Mouse (Mus musculus) limb, embryonic 12.5 days (tissue): ENCODE data around the gene Igsf21. TPM values are rescaled to one million over a fixed set of nuclear protein-coding genes. Genes with fewer than 3 reads are reported as not detected.

Source experiments
- ATAC-seq: fragments of 200-750 bp; cut with Nextera tagmentation; 2 replicates; pipeline ENCODE4 v1.8.0; 2017; ENCODE audit warnings: low read depth, moderate TSS enrichment; ENCODE audit not compliant: insufficient number of reproducible peaks, insufficient read depth, low FRiP score, low TSS enrichment
- H3K27ac ChIP-seq: fragments of 300-500 bp; sonication (generic); 2 replicates; pipeline ENCODE4 v1.5.1; 2016; ENCODE audit warnings: mild to moderate bottlenecking, moderate library complexity
- H3K27me3 ChIP-seq: fragments of 300-500 bp; sonication (generic); 2 replicates; pipeline ENCODE4 v1.6.1; 2016; ENCODE audit warnings: mild to moderate bottlenecking, moderate library complexity
- H3K36me3 ChIP-seq: fragments of 300-500 bp; sonication (generic); 2 replicates; pipeline ENCODE4 v1.6.1; 2016; ENCODE audit warnings: mild to moderate bottlenecking, moderate library complexity
- H3K4me1 ChIP-seq: fragments of 300-500 bp; sonication (generic); replicated peaks from 2 replicates; pipeline ENCODE4 v1.6.1; 2016
- H3K4me2 ChIP-seq: fragments of 300-500 bp; sonication (generic); 2 replicates; pipeline ENCODE4 v1.6.1; 2016; ENCODE audit warnings: mild to moderate bottlenecking, moderate library complexity
- H3K4me3 ChIP-seq: fragments of 300-500 bp; sonication (generic); replicated peaks from 2 replicates; pipeline ENCODE4 v1.5.1; 2016; ENCODE audit warnings: mild to moderate bottlenecking
- H3K9ac ChIP-seq: fragments of 300-500 bp; sonication (generic); replicated peaks from 2 replicates; pipeline ENCODE4 v1.6.1; 2016; ENCODE audit warnings: mild to moderate bottlenecking, moderate library complexity
- H3K9me3 ChIP-seq: fragments of 300-500 bp; sonication (generic); 2 replicates; pipeline ENCODE4 v1.6.1; 2016; ENCODE audit warnings: mild to moderate bottlenecking, moderate library complexity
- WGBS: fragments of 180-500 bp; shearing (Covaris S2); methylation state at CpG from one replicate; pipeline ENCODE4 v1.1.7; 2016; 5-methylcytosine and 5-hydroxymethylcytosine counted together
- polyA plus RNA-seq: library from polyadenylated mRNA; unstranded; fragments of >200 nt; fragmentation: Nextera tagmentation; extraction: Ambion mirVana; gene quantifications from 2 replicates; pipeline ENCODE4 v1.2.1, GENCODE M21; 2016

Igsf21 gene
- polyA plus RNA-seq, 1 experiment from 2014 or later = not detected

DNA sequence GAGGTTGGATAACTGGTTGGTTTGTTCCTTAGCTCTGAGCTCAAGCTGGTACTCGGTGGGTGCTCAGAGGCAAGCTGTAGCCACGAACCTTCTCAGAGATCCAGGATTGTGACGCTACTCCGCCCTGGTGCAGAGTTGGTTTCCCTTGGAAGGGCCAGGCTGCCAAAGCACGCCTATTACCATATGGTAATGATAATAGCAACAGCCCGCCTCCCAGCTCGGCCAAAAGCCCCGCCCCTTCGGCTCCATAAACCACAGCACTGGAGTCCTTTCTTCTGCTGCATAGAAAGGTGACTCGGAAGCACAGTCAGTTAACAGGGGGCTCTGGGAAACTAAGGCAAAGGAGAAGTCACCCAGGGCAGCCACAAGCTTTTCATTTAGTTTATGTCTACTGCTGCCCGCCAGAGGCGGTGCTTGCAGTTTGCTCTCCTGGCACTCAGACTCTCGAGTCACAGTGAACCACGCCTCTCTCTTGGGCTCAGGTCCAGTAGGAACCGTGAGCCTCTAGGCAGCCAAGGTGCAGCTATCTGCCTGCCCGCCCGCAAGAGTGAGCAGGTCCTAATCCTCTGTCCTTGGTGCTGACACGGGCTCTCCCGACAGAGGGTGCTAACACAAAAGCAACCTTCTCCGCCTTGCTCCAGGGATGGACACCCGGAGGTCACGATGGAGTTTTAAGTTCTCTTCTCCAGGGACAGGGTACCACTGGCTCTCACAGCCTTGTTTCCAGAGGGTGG is 2.6 kb upstream of the Igsf21 start:
- Histone ChIP-seq H3K4me3 (no peak overlapping the region), H3K9ac (no peak overlapping the region), H3K27me3 (peaks cover 73% of the 10 kb centered on the region), H3K4me2 (no peak overlapping the region), H3K9me3 (no peaks in the 10 kb centered on the region), H3K27ac (no peak overlapping the region), H3K36me3 (no peaks in the 10 kb centered on the region), H3K4me1 (peaks cover 15% of the 10 kb centered on the region)
- WGBS = 8% methylated on average over 22 of the region's 22 CpGs
- ATAC-seq = no peak

DNA sequence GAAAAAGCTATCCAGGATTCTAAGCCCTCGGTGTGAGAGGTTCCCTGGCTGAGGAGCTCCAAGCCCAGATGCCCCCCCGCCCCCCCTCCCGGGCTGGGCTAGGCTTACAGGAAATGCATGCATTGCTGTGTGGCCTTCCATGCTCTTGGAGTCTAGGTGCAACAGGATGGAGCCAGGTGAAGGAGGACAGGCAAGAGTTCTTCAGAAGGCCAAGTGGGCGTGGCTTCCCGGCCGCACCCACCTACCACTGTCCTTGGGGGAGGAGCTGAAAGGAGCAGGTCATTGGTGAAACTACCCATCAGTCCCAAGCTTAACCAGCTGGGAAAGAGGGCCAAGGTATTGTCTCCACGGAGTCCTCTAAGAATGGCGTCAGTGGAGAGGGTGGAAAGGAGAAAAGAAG is 1.8 kb upstream of the Igsf21 start:
- Histone ChIP-seq H3K27ac (no peak overlapping the region), H3K9ac (no peak overlapping the region), H3K4me1 (peaks cover 15% of the 10 kb centered on the region), H3K36me3 (no peaks in the 10 kb centered on the region), H3K27me3 (peaks cover 81% of the 10 kb centered on the region), H3K4me2 (no peak overlapping the region), H3K9me3 (no peaks in the 10 kb centered on the region), H3K4me3 (no peak overlapping the region)
- no peak for ATAC-seq
- 6% methylated on average over 8 of the region's 8 CpGs for WGBS

DNA sequence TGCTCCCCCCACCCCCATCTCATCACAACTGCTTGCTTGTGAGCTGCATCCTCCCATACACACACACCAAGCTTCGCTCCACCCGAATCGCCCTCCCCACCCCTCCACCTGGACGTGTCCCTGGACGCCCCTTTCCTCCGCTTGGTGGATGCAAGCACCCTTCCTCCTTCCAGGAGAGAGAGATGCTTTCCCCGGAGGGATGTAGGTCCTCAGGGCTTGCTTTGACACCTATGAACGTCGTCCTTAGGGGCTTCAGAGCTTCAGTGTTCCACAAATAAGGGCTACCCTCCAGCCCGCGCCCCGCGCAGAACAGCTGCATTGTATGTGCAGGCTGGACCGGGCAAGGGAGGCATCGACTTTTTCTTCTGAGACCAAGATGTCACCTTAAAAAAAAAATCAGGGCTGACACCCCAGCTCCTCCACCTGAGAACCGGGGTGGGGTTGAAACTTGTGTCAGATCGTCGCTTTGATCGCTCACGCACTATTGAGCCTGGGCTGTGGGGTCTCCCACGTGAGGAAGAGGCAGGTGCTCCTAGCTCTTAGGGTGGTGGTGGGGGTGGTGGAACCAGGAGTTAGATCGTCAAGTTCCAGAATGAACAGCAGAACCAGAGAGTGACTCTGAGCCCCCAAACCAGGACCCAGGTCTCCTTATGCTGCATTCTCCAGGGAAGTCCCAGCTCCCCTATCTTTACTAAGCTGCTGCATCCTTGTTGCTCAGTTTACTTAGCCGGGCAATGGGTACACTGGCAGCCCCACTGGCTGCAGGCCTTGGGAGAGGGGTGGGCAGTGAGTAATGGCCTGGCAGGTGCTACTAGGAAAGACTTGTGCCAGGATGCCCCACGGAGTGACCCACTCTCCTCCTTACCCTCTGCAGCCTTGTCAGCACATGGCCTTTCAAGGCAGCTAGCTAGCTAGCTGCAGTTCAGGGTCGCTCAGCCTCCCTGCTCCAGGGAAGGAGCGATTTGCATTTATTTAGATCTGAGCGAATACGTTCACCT is 721 bp upstream of the Igsf21 start:
- H3K9me3 ChIP-seq = no peaks in the 10 kb centered on the region
- WGBS = 11% methylated on average over 28 of the region's 28 CpGs
- peaks cover 92% of the 10 kb centered on the region for H3K27me3 ChIP-seq
- peak overlapping the region; percentile 34 for H3K4me3 ChIP-seq
- no peak overlapping the region for H3K27ac ChIP-seq
- H3K4me2 ChIP-seq = peak overlapping the region; percentile 56
- ATAC-seq = no peak
- no peaks in the 10 kb centered on the region for H3K36me3 ChIP-seq
- H3K4me1 ChIP-seq = peaks cover 15% of the 10 kb centered on the region
- no peak overlapping the region for H3K9ac ChIP-seq

DNA sequence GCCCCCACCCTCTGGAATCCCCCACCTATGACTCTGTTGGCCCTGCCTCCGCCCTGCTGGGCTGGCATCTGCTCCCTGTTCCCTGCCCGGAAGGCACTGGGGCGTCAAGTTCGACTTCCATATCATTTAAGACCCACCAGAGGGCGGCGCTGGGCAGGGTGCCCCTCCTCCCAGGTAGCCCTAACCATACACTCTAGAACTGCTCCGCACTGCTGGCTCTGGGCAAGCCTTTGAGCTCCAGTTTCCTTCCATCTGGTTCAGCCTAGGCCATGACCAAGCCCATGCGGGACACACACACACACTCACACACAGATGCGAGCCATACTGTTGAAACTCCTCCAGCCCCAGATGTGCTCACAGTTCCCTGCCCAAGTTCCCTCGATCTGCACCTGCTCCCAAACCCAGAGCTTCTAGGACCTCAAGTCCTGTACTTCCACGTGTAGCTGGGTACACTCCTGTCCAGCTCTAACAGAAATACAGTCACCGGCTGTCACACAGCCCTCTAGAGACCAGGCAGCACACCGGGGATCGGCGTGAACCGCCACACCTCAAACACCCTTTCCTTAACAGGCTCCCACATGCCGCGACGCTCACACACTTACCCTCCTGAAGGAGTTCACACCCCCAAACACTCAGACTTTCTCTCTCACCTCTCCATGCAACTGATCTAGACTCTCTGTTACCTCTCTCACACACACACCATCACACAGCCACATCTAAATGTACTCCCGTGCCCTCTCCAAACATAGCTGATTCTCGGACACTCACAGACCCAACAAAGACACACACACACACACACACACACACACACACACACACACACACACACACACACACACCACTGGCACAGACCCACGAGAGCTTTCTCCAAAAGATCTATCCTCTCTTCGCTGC is 1.1 kb downstream of the Igsf21 start:
- 4% methylated on average over 20 of the region's 23 CpGs for WGBS
- Histone ChIP-seq H3K4me3 (peak overlapping the region; percentile 34), H3K27ac (no peak overlapping the region), H3K9ac (no peak overlapping the region), H3K36me3 (no peaks in the 10 kb centered on the region), H3K27me3 (peaks cover 100% of the 10 kb centered on the region), H3K4me2 (peak overlapping the region; percentile 56), H3K9me3 (no peaks in the 10 kb centered on the region), H3K4me1 (peaks cover 15% of the 10 kb centered on the region)
- ATAC-seq = no peak

DNA sequence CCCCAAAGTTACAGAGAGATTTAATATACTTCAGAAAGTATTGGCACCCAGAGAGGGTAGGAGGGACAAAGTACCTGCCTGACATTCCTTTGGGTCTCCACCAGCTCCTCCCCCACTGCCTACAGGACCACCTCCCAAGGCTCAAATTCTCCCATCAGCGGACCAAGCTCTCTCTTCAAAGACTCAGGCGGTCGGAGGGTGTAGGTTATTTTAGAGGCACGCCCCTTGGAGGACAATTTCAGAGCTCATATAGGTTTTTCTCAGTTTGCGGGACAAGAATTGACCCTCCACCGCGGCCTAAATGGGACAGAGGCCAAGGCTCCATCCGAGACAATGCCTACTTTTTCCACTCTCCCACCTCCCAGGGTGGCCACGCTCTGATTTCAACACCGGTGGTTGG is 1.7 kb downstream of the Igsf21 start:
- H3K27ac ChIP-seq = no peak overlapping the region

DNA sequence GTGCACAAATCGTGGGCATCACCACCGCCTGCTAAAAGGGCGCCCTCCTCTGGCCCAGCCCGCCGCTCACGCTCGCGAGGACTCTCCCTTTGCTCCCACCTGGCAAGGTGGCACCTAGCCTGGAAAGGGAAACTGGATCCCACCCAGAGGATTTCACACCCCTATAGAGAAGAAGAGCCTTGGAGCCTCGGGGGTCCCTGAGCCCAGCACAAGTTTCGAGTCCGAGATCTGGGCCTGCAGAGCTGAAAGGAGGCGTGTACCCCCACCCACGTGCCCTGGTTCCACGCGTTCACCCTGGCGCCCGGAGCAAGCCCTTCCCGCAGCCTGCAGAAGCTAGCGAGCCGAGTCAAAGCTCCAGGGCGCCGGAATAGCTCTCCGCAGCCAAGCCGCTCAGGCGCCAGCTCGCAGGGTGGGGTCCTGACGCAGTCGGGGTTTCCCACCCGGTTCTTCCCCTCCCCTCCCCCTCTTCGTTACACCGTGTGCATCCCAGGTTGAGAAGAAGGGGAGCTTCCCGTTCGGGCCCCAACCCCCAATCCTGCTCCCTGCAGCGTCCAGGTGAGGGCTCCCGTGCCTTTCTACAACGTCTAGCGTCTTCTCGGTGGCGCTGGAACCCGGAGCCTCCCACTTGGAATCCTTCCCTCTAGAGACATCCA is 2.3 kb downstream of the Igsf21 start:
- no peaks in the 10 kb centered on the region for H3K9me3 ChIP-seq
- H3K27ac ChIP-seq = no peak overlapping the region
- 1% methylated on average over 40 of the region's 40 CpGs for WGBS
- H3K4me1 ChIP-seq = peaks cover 15% of the 10 kb centered on the region
- peaks cover 95% of the 10 kb centered on the region for H3K27me3 ChIP-seq
- H3K4me3 ChIP-seq = no peak overlapping the region
- no peaks in the 10 kb centered on the region for H3K36me3 ChIP-seq
- ATAC-seq = no peak
- no peak overlapping the region for H3K4me2 ChIP-seq
- H3K9ac ChIP-seq = no peak overlapping the region

More for the DNA sequence above, 1.7 kb downstream of the Igsf21 start:
- H3K4me3 ChIP-seq = no peak overlapping the region
- H3K36me3 ChIP-seq = no peaks in the 10 kb centered on the region
- no peak overlapping the region for H3K9ac ChIP-seq
- no peak for ATAC-seq
- H3K27me3 ChIP-seq = peaks cover 100% of the 10 kb centered on the region
- no peak overlapping the region for H3K4me2 ChIP-seq
- WGBS = 3% methylated on average over 10 of the region's 10 CpGs
- H3K9me3 ChIP-seq = no peaks in the 10 kb centered on the region
- H3K4me1 ChIP-seq = peaks cover 15% of the 10 kb centered on the region

DNA sequence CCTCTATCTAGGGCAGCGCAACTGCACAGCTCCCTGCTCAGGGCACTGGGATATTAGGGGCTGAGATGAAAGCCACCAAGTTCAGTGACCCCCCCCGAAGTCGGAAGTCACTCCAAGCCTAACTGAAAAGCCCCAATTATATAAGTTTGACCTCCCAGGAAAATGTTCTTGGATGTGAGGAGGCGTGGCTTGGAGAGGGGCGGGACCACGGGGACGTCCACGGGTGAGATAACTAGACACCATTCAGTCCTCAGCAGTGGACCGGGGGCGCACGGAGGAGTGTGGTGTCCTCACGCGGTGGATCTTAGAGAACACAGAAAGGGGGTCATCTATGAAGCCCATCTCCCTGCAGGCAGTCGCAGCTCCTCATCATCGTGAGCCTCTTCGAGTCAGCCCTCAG is 3.4 kb downstream of the Igsf21 start:
- Histone ChIP-seq H3K27ac (no peak overlapping the region), H3K4me1 (peaks cover 15% of the 10 kb centered on the region), H3K4me2 (no peak overlapping the region), H3K9me3 (no peaks in the 10 kb centered on the region), H3K4me3 (no peak overlapping the region), H3K9ac (no peak overlapping the region), H3K36me3 (no peaks in the 10 kb centered on the region), H3K27me3 (peaks cover 90% of the 10 kb centered on the region)
- WGBS = 12% methylated on average over 16 of the region's 16 CpGs
- ATAC-seq = no peak

DNA sequence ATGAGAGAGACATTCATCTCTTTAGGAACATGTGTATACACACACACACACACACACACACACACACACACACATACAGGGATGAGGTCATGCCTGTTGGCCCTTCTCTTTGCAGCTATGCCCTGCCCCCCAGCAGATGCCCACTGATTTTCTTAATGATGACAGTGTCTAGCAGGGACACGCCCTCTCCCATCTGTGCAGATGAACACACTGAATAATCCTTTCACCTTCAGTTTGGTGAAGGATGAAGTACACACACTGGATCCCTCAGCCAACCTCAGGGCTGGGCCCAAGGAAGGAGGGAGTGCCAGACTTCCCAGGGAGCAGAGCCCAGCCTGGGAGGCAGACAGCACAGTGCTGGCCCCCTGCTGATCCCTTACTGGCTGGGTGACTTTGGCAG is 4.3 kb downstream of the Igsf21 start:
- no peak overlapping the region for H3K9ac ChIP-seq
- peaks cover 15% of the 10 kb centered on the region for H3K4me1 ChIP-seq
- peaks cover 87% of the 10 kb centered on the region for H3K27me3 ChIP-seq
- no peak overlapping the region for H3K4me2 ChIP-seq
- H3K9me3 ChIP-seq = no peaks in the 10 kb centered on the region
- H3K36me3 ChIP-seq = no peaks in the 10 kb centered on the region
- H3K27ac ChIP-seq = no peak overlapping the region
- 67% methylated on average over 1 of the region's 1 CpGs for WGBS
- H3K4me3 ChIP-seq = no peak overlapping the region
- no peak for ATAC-seq

DNA sequence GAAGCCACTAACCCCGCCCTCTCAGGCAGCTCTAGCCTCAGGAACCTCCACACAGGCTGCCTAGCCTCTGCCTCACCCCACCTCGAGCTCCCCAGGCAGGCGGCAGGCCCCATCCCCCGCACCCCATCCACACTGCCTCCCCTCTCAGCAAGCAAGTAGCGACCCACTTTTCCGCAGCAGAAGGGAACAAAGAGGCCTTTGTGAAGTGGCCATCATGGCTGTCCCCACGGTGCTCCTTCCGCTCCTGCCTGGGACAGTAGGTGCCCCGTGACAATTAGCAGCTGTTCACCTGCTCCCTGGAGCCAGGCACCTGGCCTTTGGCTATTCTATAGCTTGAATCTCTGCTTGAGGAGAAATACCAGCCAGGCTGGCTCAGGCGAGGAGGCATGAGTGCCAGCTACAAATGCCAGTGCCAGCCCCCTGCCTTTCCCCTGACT is 9.3 kb downstream of the Igsf21 start:
- no peaks in the 10 kb centered on the region for H3K36me3 ChIP-seq
- H3K4me1 ChIP-seq = no peaks in the 10 kb centered on the region
- peaks cover 52% of the 10 kb centered on the region for H3K27me3 ChIP-seq
- no peak overlapping the region for H3K4me2 ChIP-seq
- 24% methylated on average over 10 of the region's 10 CpGs for WGBS
- no peak for ATAC-seq
- H3K9ac ChIP-seq = no peak overlapping the region
- no peak overlapping the region for H3K4me3 ChIP-seq
- no peaks in the 10 kb centered on the region for H3K9me3 ChIP-seq
- H3K27ac ChIP-seq = no peak overlapping the region

DNA sequence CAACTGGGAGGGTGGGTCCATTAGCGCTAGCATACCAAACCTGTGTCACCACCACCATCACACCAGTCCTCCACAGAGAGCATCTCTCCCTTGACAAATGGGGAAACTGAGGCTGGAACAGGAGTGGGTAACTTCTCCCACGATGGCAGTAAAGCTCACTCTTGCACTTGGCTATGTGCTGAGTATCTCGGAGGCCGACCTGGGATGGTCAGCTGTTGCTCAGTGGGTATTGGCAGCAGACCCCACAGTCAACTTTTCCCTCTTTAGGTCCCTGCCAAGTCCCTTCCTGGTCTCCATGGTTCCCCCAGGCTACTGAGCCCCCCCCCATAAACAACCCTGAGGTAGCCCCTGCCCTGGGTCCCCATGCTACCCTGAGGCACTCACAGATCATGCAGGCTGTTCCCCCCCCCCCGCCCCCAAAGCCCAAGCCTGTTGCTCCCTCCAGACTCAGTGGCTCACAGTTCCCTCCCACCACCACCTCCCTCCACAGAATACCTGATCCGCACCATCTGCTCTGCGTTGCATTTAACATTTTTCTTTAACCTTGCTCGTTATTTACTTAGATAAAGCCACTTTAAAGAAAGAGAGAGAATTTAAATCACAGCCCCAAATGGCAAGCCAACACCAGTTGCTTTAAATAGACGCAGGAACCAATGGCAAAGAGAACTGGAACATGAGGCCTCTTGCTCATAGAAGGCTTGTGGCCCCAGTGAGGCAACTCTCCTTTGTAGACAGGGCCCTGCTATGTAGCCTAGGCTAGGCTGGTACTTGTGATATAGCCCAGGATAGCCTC is 11.0 kb downstream of the Igsf21 start:
- H3K4me2 ChIP-seq = no peak overlapping the region
- no peaks in the 10 kb centered on the region for H3K36me3 ChIP-seq
- H3K27ac ChIP-seq = no peak overlapping the region
- peaks cover 35% of the 10 kb centered on the region for H3K27me3 ChIP-seq
- no peak for ATAC-seq
- H3K4me3 ChIP-seq = no peak overlapping the region
- no peak overlapping the region for H3K9ac ChIP-seq
- H3K9me3 ChIP-seq = no peaks in the 10 kb centered on the region
- WGBS = 66% methylated on average over 9 of the region's 9 CpGs
- H3K4me1 ChIP-seq = no peaks in the 10 kb centered on the region
